Mouse (Mus musculus) CH12.LX (cell line): Measurements from ENCODE around the gene Exoc8. TPM values are rescaled to one million over a fixed set of nuclear protein-coding genes. Genes with fewer than 3 reads are reported as not detected.

Experiments used
- DNase-seq: peaks from one replicate; pipeline ENCODE4 v3.0.0-alpha.2; 2013; ENCODE audit errors: extremely low read depth
- H3K27ac ChIP-seq: 2 replicates; pipeline ENCODE4 v1.5.1; 2012; ENCODE audit warnings: low read depth, mild to moderate bottlenecking, control low read depth, moderate library complexity; ENCODE audit not compliant: insufficient read depth
- H3K27me3 ChIP-seq: replicated peaks from 2 replicates; pipeline ENCODE3; 2012; ENCODE audit warnings: inconsistent platforms
- H3K36me3 ChIP-seq, 2 experiments: replicated peaks in 1 of 2; 2 replicates each; pipeline versions ENCODE3 to v1.6.1; 2012; ENCODE audit warnings: inconsistent platforms in 1 of 2, low read length in 1 of 2, mild to moderate bottlenecking in 1 of 2, mixed read lengths in 1 of 2, moderate library complexity in 1 of 2; ENCODE audit not compliant: control insufficient read depth in 1 of 2, insufficient read depth in 1 of 2
- H3K4me1 ChIP-seq, 2 experiments: 2 replicates each; pipeline ENCODE4 v1.6.1; 2012; ENCODE audit warnings: inconsistent platforms in 1 of 2, moderate library complexity in 1 of 2; ENCODE audit not compliant: insufficient read depth in 2 of 2, control insufficient read depth in 1 of 2
- H3K4me2 ChIP-seq: 2 replicates; pipeline ENCODE4 v1.6.1; 2012; ENCODE audit warnings: low read depth, mild to moderate bottlenecking, control low read depth; ENCODE audit not compliant: poor library complexity, insufficient read depth, severe bottlenecking
- H3K4me3 ChIP-seq, 3 experiments: fragments of 150-350 bp in 1 of 3; sonication (generic) in 1 of 3; replicated peaks in 1 of 3; 2 replicates each; pipeline versions ENCODE3 to v1.5.1; 2011 to 2012; ENCODE audit warnings: low read depth in 2 of 3, low read length in 2 of 3, mild to moderate bottlenecking in 2 of 3, moderate library complexity in 2 of 3, control low read depth in 1 of 3, improper control_type of control experiment in 1 of 3, inconsistent platforms in 1 of 3, mixed read lengths in 1 of 3; ENCODE audit not compliant: poor library complexity in 1 of 3
- H3K79me2 ChIP-seq: replicated peaks from 2 replicates; pipeline ENCODE4 v1.6.1; 2012; ENCODE audit warnings: mild to moderate bottlenecking, moderate library complexity; ENCODE audit not compliant: control insufficient read depth, poor library complexity, insufficient read depth, severe bottlenecking; ENCODE audit errors: extremely low read depth
- H3K9ac ChIP-seq: 2 replicates; pipeline ENCODE4 v1.6.1; 2012; ENCODE audit warnings: low read depth, mild to moderate bottlenecking, control low read depth, moderate library complexity; ENCODE audit not compliant: insufficient read depth
- H3K9me3 ChIP-seq: replicated peaks from 2 replicates; pipeline ENCODE3; 2012; ENCODE audit warnings: low read length, inconsistent platforms, mixed read lengths
- BHLHE40 ChIP-seq: IDR thresholded peaks from 2 replicates; pipeline ENCODE4 v1.6.1; 2011; ENCODE audit warnings: mild to moderate bottlenecking, low read depth, low read length, improper control_type of control experiment
- CHD2 ChIP-seq: IDR thresholded peaks from 2 replicates; pipeline ENCODE4 v1.6.1; 2011; ENCODE audit warnings: low read length, improper control_type of control experiment
- CTCF ChIP-seq, 2 experiments: IDR thresholded peaks in 1 of 2; conservative IDR thresholded peaks in 1 of 2; 2 replicates each; pipeline ENCODE4 v1.5.1; 2011 to 2012; ENCODE audit warnings: low read depth in 2 of 2, low read length in 2 of 2, improper control_type of control experiment in 1 of 2, inconsistent platforms in 1 of 2, mild to moderate bottlenecking in 1 of 2, moderate library complexity in 1 of 2
- ELF1 ChIP-seq: IDR thresholded peaks from 2 replicates; pipeline ENCODE4 v1.6.1; 2014; ENCODE audit warnings: low read depth, mild to moderate bottlenecking, inconsistent platforms, low read length, improper control_type of control experiment
- EP300 ChIP-seq: IDR thresholded peaks from 2 replicates; pipeline ENCODE4 v1.6.1; 2011; ENCODE audit warnings: low read length, improper control_type of control experiment
- ETS1 ChIP-seq: conservative IDR thresholded peaks from 2 replicates; pipeline ENCODE4 v1.6.1; 2012; ENCODE audit warnings: low read depth, mild to moderate bottlenecking, inconsistent platforms, low read length, improper control_type of control experiment, moderate library complexity
- HCFC1 ChIP-seq: IDR thresholded peaks from 2 replicates; pipeline ENCODE4 v1.6.1; 2012; ENCODE audit warnings: low read depth, mild to moderate bottlenecking, inconsistent platforms, low read length, improper control_type of control experiment
- JUND ChIP-seq: conservative IDR thresholded peaks from 2 replicates; pipeline ENCODE4 v1.6.1; 2011; ENCODE audit warnings: low read depth, low read length, improper control_type of control experiment
- MAFK ChIP-seq: IDR thresholded peaks from 2 replicates; pipeline ENCODE4 v1.6.1; 2011; ENCODE audit warnings: low read length, improper control_type of control experiment; ENCODE audit not compliant: insufficient replicate concordance
- MXI1 ChIP-seq: IDR thresholded peaks from 2 replicates; pipeline ENCODE4 v1.6.1; 2011; ENCODE audit warnings: mild to moderate bottlenecking, low read depth, low read length, improper control_type of control experiment
- NRF1 ChIP-seq: IDR thresholded peaks from 2 replicates; pipeline ENCODE4 v1.6.1; 2014; ENCODE audit warnings: low read depth, mild to moderate bottlenecking, inconsistent platforms, low read length, improper control_type of control experiment, moderate library complexity
- PAX5 ChIP-seq: IDR thresholded peaks from 2 replicates; pipeline ENCODE4 v1.6.1; 2012; ENCODE audit warnings: low read length, inconsistent platforms, mixed read lengths
- POLR2A ChIP-seq: IDR thresholded peaks from 2 replicates; pipeline ENCODE4 v1.6.1; 2011; ENCODE audit warnings: low read depth, mild to moderate bottlenecking, improper control_type of control experiment, low read length
- RCOR1 ChIP-seq: conservative IDR thresholded peaks from 2 replicates; pipeline ENCODE4 v1.6.1; 2012; ENCODE audit warnings: low read depth, mild to moderate bottlenecking, inconsistent platforms, low read length, improper control_type of control experiment
- USF1 ChIP-seq: IDR thresholded peaks from 2 replicates; pipeline ENCODE4 v1.6.1; 2014; ENCODE audit warnings: low read depth, mild to moderate bottlenecking, inconsistent platforms, low read length, improper control_type of control experiment
- ZNF384 ChIP-seq: IDR thresholded peaks from 2 replicates; pipeline ENCODE4 v1.6.1; 2012; ENCODE audit warnings: low read depth, low read length, improper control_type of control experiment, inconsistent platforms
- dilution Hi-C: fragments of 300-500 bp; cut with MboI; formaldehyde crosslinking; loops from 2 replicates; pipeline ENCODE4 v1.14.3; 2020; ENCODE audit warnings: low sequenced_read_pairs; ENCODE audit not compliant: extremely low pct_unique_long_range_greater_than_20kb, extremely low pct_ligation_motif_present
- in situ Hi-C: fragments of 300-500 bp; cut with MboI; formaldehyde crosslinking; loops from 3 replicates; pipeline ENCODE4 v1.14.3; 2019; ENCODE audit warnings: low sequenced_read_pairs, low pct_ligation_motif_present, low pct_unique_long_range_greater_than_20kb, mixed read lengths
- polyA plus RNA-seq: library from polyadenylated mRNA; unstranded; fragments of >175 nt; gene quantifications from 2 replicates; pipeline ENCODE4 v1.2.1, GENCODE M21; 2012; ENCODE audit warnings: low read depth; ENCODE audit not compliant: insufficient read length
- total RNA-seq, 2 experiments: library from RNA; depleted of rRNA; stranded (reverse); fragments of 300-350 nt in 1 of 2; fragments of >200 nt in 1 of 2; gene quantifications; 2 replicates each; pipeline ENCODE4 v1.2.3; 2012 to 2014

Gene Exoc8
- total and polyA plus RNA-seq, 3 experiments, result 5.9 to 11.2 (median 10.7) TPM

GRCm38 (mm10) chr8:124903198-124903597 lies 5.7 kb upstream of the Exoc8 start:
- Histone ChIP-seq H3K4me2 (no peak overlapping the region), H3K9ac (no peak overlapping the region), H3K4me3 (no peak overlapping the region), H3K9me3 (no peaks in the 10 kb centered on the region), H3K27ac (no peak overlapping the region), H3K36me3 (peaks cover 63 to 86% of the 10 kb centered on the region in 2 experiments), H3K4me1 (peaks cover 8 to 26% of the 10 kb centered on the region in 2 experiments), H3K27me3 (no peaks in the 10 kb centered on the region), H3K79me2 (peaks cover 18% of the 10 kb centered on the region)
- in situ Hi-C loops (no loop called here), dilution Hi-C loops (no loop called here)
- TF ChIP-seq NRF1, result no peak
- TF ChIP-seq PAX5, result no peak
- no peak for TF ChIP-seq BHLHE40
- TF ChIP-seq ZNF384, result no peak
- TF ChIP-seq HCFC1, result no peak
- TF ChIP-seq EP300, result no peak
- DNase-seq, result no peak

GRCm38 (mm10) chr8:124898251-124898905 lies 873 bp upstream of the Exoc8 start:
- H3K4me1 ChIP-seq, result peaks cover 17 to 38% of the 10 kb centered on the region in 2 experiments
- no peak for DNase-seq
- dilution Hi-C loops, result no loop called here
- peak overlapping the region; percentile 32 for H3K27ac ChIP-seq
- no peaks in the 10 kb centered on the region for H3K27me3 ChIP-seq
- in situ Hi-C loops, result no loop called here
- TF ChIP-seq RCOR1 (no peak), JUND (no peak), ETS1 (no peak), CTCF (conservative IDR thresholded peaks at IDR 0.05 in 1 of 2, IDR thresholded peaks at IDR 0.05 in 1 of 2; ENCODE audit: low read depth in 2 of 2, low read length in 2 of 2) (no peak), ELF1 (no peak), CHD2 (no peak), USF1 (no peak), BHLHE40 (no peak), MAFK (no peak), POLR2A (no peak), MXI1 (no peak)
- H3K4me3 ChIP-seq, result peak overlapping the region; percentile 91 to 97 (median 93)
- H3K36me3 ChIP-seq, result peaks cover 45 to 70% of the 10 kb centered on the region in 2 experiments
- peaks cover 28% of the 10 kb centered on the region for H3K79me2 ChIP-seq
- peak overlapping the region; percentile 65 for H3K4me2 ChIP-seq
- H3K9me3 ChIP-seq, result no peaks in the 10 kb centered on the region
- H3K9ac ChIP-seq, result peak overlapping the region; percentile 83
